Mouse (Mus musculus): ENCODE results near the gene Fam43a.

- TF ChIP-seq POLR2A (IDR thresholded peaks at IDR 0.05; ENCODE audit: low read depth, low read length), result no peak
- TF ChIP-seq CTCF (IDR thresholded peaks at IDR 0.05; ENCODE audit: extremely low read depth, insufficient read length, insufficient replicate concordance, low read depth, low read length), result no peak
Measured at GRCm38 (mm10) chr16:30590264-30591209, 9.0 kb upstream of the Fam43a start.

Data from small intestine, adult 2 months (tissue).